In the genomic region with DNA sequence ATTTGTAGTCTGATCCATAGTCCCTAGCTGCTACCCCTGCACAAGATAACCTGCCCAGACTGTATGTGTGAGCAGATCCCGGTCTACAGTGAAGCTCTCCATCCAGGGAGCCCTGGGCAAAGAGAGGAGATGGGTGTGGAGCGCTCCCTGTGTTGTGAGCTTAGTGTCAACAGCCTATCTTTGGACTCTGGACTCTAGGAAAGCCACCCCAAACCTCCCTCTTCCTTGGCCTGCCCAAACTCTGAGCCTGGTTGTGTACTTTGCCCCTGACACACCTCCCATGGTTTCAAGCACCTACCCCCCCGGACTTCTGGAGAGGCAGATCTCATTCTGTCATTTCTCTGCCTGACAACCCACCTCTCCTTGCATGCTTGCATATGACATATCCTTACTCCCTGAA, we compare ENCODE assay signal across 10 mouse cellular contexts.
DNase-seq lines count a peak whose midpoint lies in the region; ATAC-seq lines count a peak whose summit lies in the region.
"Had no signal": no experiment of that assay in that cellular context is flagged by ENCODE, and none has a peak within 500 bp of the region (broad histone marks: within the 10 kb centered on the region; RNA-seq: fewer than 3 reads in every experiment).

No protein-coding gene starts in this region.

- no peaks in the 10 kb centered on the region for H3K36me3 ChIP-seq in lung, embryonic 16.5 days (ENCODE audit: control insufficient read depth, insufficient read depth, low read length)
- H3K36me3 ChIP-seq in intestine, embryonic 16.5 days (ENCODE audit: control insufficient read depth, insufficient read depth, low read length) = no peaks in the 10 kb centered on the region
- no peaks in the 10 kb centered on the region for H3K36me3 ChIP-seq in limb, embryonic 10.5 days
- no peaks in the 10 kb centered on the region for H3K36me3 ChIP-seq in stomach, embryonic 16.5 days (ENCODE audit: control insufficient read depth, insufficient read depth, low read length)

- no peak for ATAC-seq in lung, embryonic 16.5 days (ENCODE audit: low read depth)
- peak; percentile 81 for ATAC-seq in intestine, embryonic 16.5 days
- ATAC-seq in stomach, embryonic 16.5 days (ENCODE audit: insufficient read depth, low FRiP score) = peak; percentile 79
- ATAC-seq: forebrain, embryonic 14.5 days had no signal

- H3K27ac ChIP-seq in lung, embryonic 16.5 days (ENCODE audit: low read length) = peak overlapping the region; percentile 64
- peak overlapping the region; percentile 79 for H3K27ac ChIP-seq in intestine, embryonic 16.5 days (ENCODE audit: low read length)
- H3K27ac ChIP-seq in limb, embryonic 10.5 days = peak overlapping the region; percentile 88
- peak overlapping the region; percentile 89 for H3K27ac ChIP-seq in stomach, embryonic 16.5 days (ENCODE audit: low read length)
- H3K27ac ChIP-seq: macrophage had no signal

- no peaks in the 10 kb centered on the region for H3K27me3 ChIP-seq in lung, embryonic 16.5 days (ENCODE audit: control insufficient read depth, insufficient read depth, low read depth, low read length)
- no peaks in the 10 kb centered on the region for H3K27me3 ChIP-seq in intestine, embryonic 16.5 days (replicated peaks; ENCODE audit: control insufficient read depth, insufficient read depth, low read length)
- no peaks in the 10 kb centered on the region for H3K27me3 ChIP-seq in limb, embryonic 10.5 days (ENCODE audit: low read depth, poor library complexity, severe bottlenecking)
- no peaks in the 10 kb centered on the region for H3K27me3 ChIP-seq in stomach, embryonic 16.5 days (ENCODE audit: control insufficient read depth, insufficient read depth, low read length)

- H3K4me3 ChIP-seq in lung, embryonic 16.5 days (ENCODE audit: low read length) = no peak overlapping the region
- H3K4me3 ChIP-seq in intestine, embryonic 16.5 days (ENCODE audit: low read length) = no peak overlapping the region
- H3K4me3 ChIP-seq in limb, embryonic 10.5 days = no peak overlapping the region
- H3K4me3 ChIP-seq in stomach, embryonic 16.5 days (replicated peaks; ENCODE audit: low read length) = no peak overlapping the region

- H3K9ac ChIP-seq in lung, embryonic 16.5 days (ENCODE audit: low read length) = peak overlapping the region; percentile 36; the same call in 1 of the 2 replicates
- 0 out of 2 replicates have a peak overlapping the region, but pooled peaks have one; percentile 17 for H3K9ac ChIP-seq in intestine, embryonic 16.5 days (ENCODE audit: low read depth, low read length)
- H3K9ac ChIP-seq in stomach, embryonic 16.5 days (ENCODE audit: low read length) = no peak overlapping the region

- H3K9me3 ChIP-seq in lung, embryonic 16.5 days (ENCODE audit: control insufficient read depth, low read length) = no peaks in the 10 kb centered on the region
- no peaks in the 10 kb centered on the region for H3K9me3 ChIP-seq in intestine, embryonic 16.5 days (ENCODE audit: control insufficient read depth, low read length)
- H3K9me3 ChIP-seq in limb, embryonic 10.5 days (replicated peaks) = no peaks in the 10 kb centered on the region
- no peaks in the 10 kb centered on the region for H3K9me3 ChIP-seq in stomach, embryonic 16.5 days (replicated peaks; ENCODE audit: control insufficient read depth, low read length)

- 64% methylated on average over 3 of the region's 3 CpGs for WGBS in lung, embryonic 16.5 days
- whole genome bisulfite sequencing in intestine, embryonic 16.5 days = 53% methylated on average over 3 of the region's 3 CpGs
- 85% methylated on average over 3 of the region's 3 CpGs for WGBS in limb, embryonic 10.5 days
- 59% methylated on average over 3 of the region's 3 CpGs for WGBS in stomach, embryonic 16.5 days

- peaks cover 69% of the 10 kb centered on the region for H3K4me1 ChIP-seq in lung, embryonic 16.5 days (replicated peaks; ENCODE audit: control insufficient read depth, insufficient read depth, low read length)
- peaks cover 96% of the 10 kb centered on the region for H3K4me1 ChIP-seq in intestine, embryonic 16.5 days (ENCODE audit: control insufficient read depth, insufficient read depth, low read length)
- peaks cover 100% of the 10 kb centered on the region for H3K4me1 ChIP-seq in limb, embryonic 10.5 days
- peaks cover 81% of the 10 kb centered on the region for H3K4me1 ChIP-seq in stomach, embryonic 16.5 days (ENCODE audit: control insufficient read depth, insufficient read depth, low read length)

- no peak for DNase-seq in lung, postnatal 36 days
- no peak for DNase-seq in limb, embryonic 10.5 days (ENCODE audit: low spot score)
- no peak for DNase-seq in cerebellum, adult 11 months
- no peak for DNase-seq in right cerebral cortex, adult 2 months (ENCODE audit: low spot score in 2 of 2)
- DNase-seq: thymus, postnatal 4 days had no signal

- peak overlapping the region; percentile 18; the same call in 1 of the 2 replicates for H3K4me2 ChIP-seq in lung, embryonic 16.5 days (ENCODE audit: low read depth, low read length)
- H3K4me2 ChIP-seq in intestine, embryonic 16.5 days (ENCODE audit: low read depth, low read length) = peak overlapping the region; percentile 15; the same call in 1 of the 2 replicates
- H3K4me2 ChIP-seq in stomach, embryonic 16.5 days (ENCODE audit: low read depth, low read length) = no peak overlapping the region; the same call in 1 of the 2 replicates
